Mouse (Mus musculus): ENCODE measurements around the gene Racgap1. TPM values are rescaled to one million over a fixed set of nuclear protein-coding genes. Genes with fewer than 3 reads are reported as not detected.

The Racgap1 gene
- 108 and 120 TPM in 2 replicates for polyA plus RNA-seq (2015; fragmentation: Nextera tagmentation; extraction: Ambion mirVana)

- peak; percentile 97 for ATAC-seq
- peak within 1 kb of the TSS; percentile 90 for H3K4me3 ChIP-seq (replicated peaks)
- peaks cover 31% of the 10 kb centered on the region for H3K4me1 ChIP-seq (replicated peaks)
- H3K9me3 ChIP-seq = no peaks in the 10 kb centered on the region
- peak within 1 kb of the TSS; percentile 79 for H3K9ac ChIP-seq
- under 1% methylated on average over 48 of the region's 68 CpGs for WGBS
- H3K4me2 ChIP-seq (replicated peaks) = peak within 1 kb of the TSS; percentile 77
- peak within 1 kb of the TSS; percentile 48; the same call in 1 of the 2 replicates for H3K27ac ChIP-seq
- H3K27me3 ChIP-seq (replicated peaks) = peaks cover 12% of the 10 kb centered on the region; the same call in 1 of the 2 replicates
- H3K36me3 ChIP-seq = no peaks in the 10 kb centered on the region
Observed at GRCm38 (mm10) chr15:99651163-99651872, at the start of gene Racgap1. Gene Racgap1, minus strand, starts transcription at chr15:99651656.

GRCm38 (mm10) chr15:99700219-99701106, 49.0 kb upstream of the Racgap1 start:
- H3K4me2 ChIP-seq (replicated peaks) = peak overlapping the region; percentile 72
- 71% methylated on average over 18 of the region's 18 CpGs for WGBS

GRCm38 (mm10) chr15:99699715-99700114, 48.3 kb upstream of the Racgap1 start:
- Histone ChIP-seq H3K9ac (no peak overlapping the region), H3K27me3 (replicated peaks) (peaks cover 11% of the 10 kb centered on the region; the same call in 1 of the 2 replicates), H3K4me2 (replicated peaks) (no peak overlapping the region; the same call in 1 of the 2 replicates), H3K4me3 (replicated peaks) (no peak overlapping the region), H3K36me3 (0 out of 2 replicates have a peak, but pooled peaks cover 6% of the 10 kb centered on the region), H3K9me3 (no peaks in the 10 kb centered on the region), H3K4me1 (replicated peaks) (peaks cover 41% of the 10 kb centered on the region), H3K27ac (peak overlapping the region; percentile 28; the same call in 1 of the 2 replicates)
- 82% methylated on average over 10 of the region's 10 CpGs for WGBS
- no peak for ATAC-seq

More at GRCm38 (mm10) chr15:99700219-99701106, 49.0 kb upstream of the Racgap1 start:
- 0 out of 2 replicates have a peak, but pooled peaks cover 7% of the 10 kb centered on the region for H3K36me3 ChIP-seq
- ATAC-seq = peak; percentile 74
- H3K4me3 ChIP-seq (replicated peaks) = 0 out of 2 replicates have a peak overlapping the region, but pooled peaks have one; percentile 89
- peak overlapping the region; percentile 71 for H3K27ac ChIP-seq
- peaks cover 11% of the 10 kb centered on the region; the same call in 1 of the 2 replicates for H3K27me3 ChIP-seq (replicated peaks)
- H3K9ac ChIP-seq = no peak overlapping the region
- H3K4me1 ChIP-seq (replicated peaks) = peaks cover 43% of the 10 kb centered on the region
- H3K9me3 ChIP-seq = no peaks in the 10 kb centered on the region

DNA sequence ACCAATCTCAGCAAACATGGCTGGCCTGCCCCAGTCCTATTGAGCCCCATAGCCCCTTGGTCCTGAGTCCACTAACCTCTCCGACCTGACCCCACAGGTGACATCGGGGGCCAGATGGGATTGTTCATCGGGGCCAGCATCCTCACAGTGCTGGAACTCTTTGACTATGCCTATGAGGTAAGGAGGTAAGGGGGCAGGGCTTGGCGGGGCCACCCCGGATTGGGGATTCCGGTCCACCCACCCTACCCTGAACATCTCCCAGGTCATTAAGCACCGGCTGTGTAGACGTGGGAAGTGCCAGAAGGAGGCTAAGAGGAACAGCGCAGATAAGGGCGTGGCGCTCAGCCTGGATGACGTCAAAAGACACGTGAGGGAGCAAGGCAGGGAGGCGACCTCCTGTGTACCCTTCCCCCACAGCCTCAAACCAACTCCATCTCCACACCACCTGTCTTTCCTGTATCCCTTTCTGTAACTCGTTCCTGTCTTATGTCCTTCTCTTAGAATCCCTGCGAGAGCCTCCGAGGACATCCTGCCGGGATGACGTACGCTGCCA, 47.2 kb upstream of the Racgap1 start:
- 33% methylated on average over 20 of the region's 20 CpGs for WGBS
- H3K4me2 ChIP-seq (replicated peaks) = 0 out of 2 replicates have a peak overlapping the region, but pooled peaks have one; percentile 7

GRCm38 (mm10) chr15:99697309-99697708, 45.9 kb upstream of the Racgap1 start:
- 5% methylated on average over 2 of the region's 2 CpGs for WGBS
- no peak for ATAC-seq
- Histone ChIP-seq H3K4me1 (replicated peaks) (peaks cover 20% of the 10 kb centered on the region), H3K9ac (no peak overlapping the region), H3K27ac (no peak overlapping the region), H3K4me2 (replicated peaks) (no peak overlapping the region), H3K27me3 (replicated peaks) (peaks cover 11% of the 10 kb centered on the region), H3K36me3 (no peaks in the 10 kb centered on the region), H3K4me3 (replicated peaks) (no peak overlapping the region), H3K9me3 (no peaks in the 10 kb centered on the region)

More for the DNA sequence above, 47.2 kb upstream of the Racgap1 start:
- H3K27ac ChIP-seq = no peak overlapping the region
- H3K9me3 ChIP-seq = no peaks in the 10 kb centered on the region
- no peaks in the 10 kb centered on the region for H3K36me3 ChIP-seq
- peaks cover 11% of the 10 kb centered on the region; the same call in 1 of the 2 replicates for H3K27me3 ChIP-seq (replicated peaks)
- peaks cover 31% of the 10 kb centered on the region for H3K4me1 ChIP-seq (replicated peaks)
- ATAC-seq = no peak
- no peak overlapping the region for H3K9ac ChIP-seq
- H3K4me3 ChIP-seq (replicated peaks) = no peak overlapping the region

GRCm38 (mm10) chr15:99691976-99692375, 40.5 kb upstream of the Racgap1 start:
- H3K27ac ChIP-seq = no peak overlapping the region
- no peak overlapping the region for H3K9ac ChIP-seq
- H3K4me3 ChIP-seq (replicated peaks) = no peak overlapping the region
- 46% methylated on average over 9 of the region's 9 CpGs for WGBS
- H3K27me3 ChIP-seq (replicated peaks) = peaks cover 16% of the 10 kb centered on the region
- no peak overlapping the region for H3K4me2 ChIP-seq (replicated peaks)
- H3K9me3 ChIP-seq = no peaks in the 10 kb centered on the region
- H3K4me1 ChIP-seq (replicated peaks) = no peaks in the 10 kb centered on the region
- no peak for ATAC-seq
- H3K36me3 ChIP-seq = no peaks in the 10 kb centered on the region

DNA sequence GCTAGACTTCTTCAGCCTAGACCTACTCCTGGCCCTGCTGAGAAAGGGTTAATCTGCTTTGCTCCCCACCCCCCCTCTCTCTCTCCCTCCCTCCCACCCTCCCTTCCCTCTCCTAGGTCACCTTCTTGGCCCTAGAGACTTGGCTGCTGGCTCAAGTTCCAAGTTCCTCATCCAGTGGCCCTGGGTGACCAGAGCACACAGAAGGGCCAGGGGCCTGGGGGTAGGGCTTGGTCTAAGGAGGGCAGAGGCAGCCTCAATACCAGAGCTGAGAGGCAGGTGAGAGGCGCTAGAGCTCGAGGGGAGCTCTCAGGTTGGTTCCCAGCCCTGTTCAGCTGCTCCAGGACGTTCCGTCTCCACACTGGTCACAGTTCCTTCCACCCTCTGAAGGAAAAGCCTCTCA, 39.5 kb upstream of the Racgap1 start:
- Histone ChIP-seq H3K36me3 (no peaks in the 10 kb centered on the region), H3K9ac (no peak overlapping the region), H3K27ac (no peak overlapping the region), H3K9me3 (no peaks in the 10 kb centered on the region), H3K4me1 (replicated peaks) (no peaks in the 10 kb centered on the region), H3K4me2 (replicated peaks) (no peak overlapping the region), H3K27me3 (replicated peaks) (peaks cover 6% of the 10 kb centered on the region), H3K4me3 (replicated peaks) (no peak overlapping the region)
- no peak for ATAC-seq
- WGBS = 22% methylated on average over 4 of the region's 4 CpGs

GRCm38 (mm10) chr15:99688712-99689111, 37.3 kb upstream of the Racgap1 start:
- Histone ChIP-seq H3K9ac (no peak overlapping the region), H3K4me2 (replicated peaks) (no peak overlapping the region), H3K27me3 (replicated peaks) (peaks cover 6% of the 10 kb centered on the region), H3K4me1 (replicated peaks) (no peaks in the 10 kb centered on the region), H3K4me3 (replicated peaks) (no peak overlapping the region), H3K27ac (no peak overlapping the region), H3K36me3 (no peaks in the 10 kb centered on the region), H3K9me3 (no peaks in the 10 kb centered on the region)
- 5% methylated on average over 4 of the region's 4 CpGs for WGBS
- ATAC-seq = peak; percentile 58

DNA sequence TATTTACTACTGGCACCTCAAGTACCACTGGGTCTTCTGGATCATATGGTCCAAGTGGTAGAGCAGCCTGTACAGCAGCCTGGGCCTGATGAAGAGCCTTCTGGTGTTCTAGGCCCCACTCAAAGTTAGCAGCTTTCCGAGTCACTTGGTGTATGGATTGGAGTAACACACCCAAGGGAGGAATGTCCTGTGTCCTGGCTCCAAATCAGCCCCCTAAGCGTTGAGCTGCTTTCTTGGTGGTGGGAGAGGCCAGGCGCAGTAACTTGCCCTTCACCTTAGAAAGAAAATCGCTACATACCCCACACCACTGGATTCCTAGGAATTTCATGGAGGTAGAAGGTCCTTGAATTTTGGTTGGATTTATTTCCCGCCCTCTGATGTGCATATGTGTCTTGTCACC, 32.7 kb upstream of the Racgap1 start:
- Histone ChIP-seq H3K4me2 (replicated peaks) (no peak overlapping the region), H3K27ac (no peak overlapping the region), H3K9ac (no peak overlapping the region), H3K4me3 (replicated peaks) (no peak overlapping the region), H3K4me1 (replicated peaks) (no peaks in the 10 kb centered on the region), H3K27me3 (replicated peaks) (0 out of 2 replicates have a peak, but pooled peaks cover 6% of the 10 kb centered on the region), H3K36me3 (no peaks in the 10 kb centered on the region), H3K9me3 (no peaks in the 10 kb centered on the region)
- 87% methylated on average over 5 of the region's 5 CpGs for WGBS
- no peak for ATAC-seq

- 0 out of 2 replicates have a peak, but pooled peaks cover 8% of the 10 kb centered on the region for H3K27me3 ChIP-seq (replicated peaks)
- H3K9ac ChIP-seq = no peak overlapping the region
- no peaks in the 10 kb centered on the region for H3K9me3 ChIP-seq
- H3K4me3 ChIP-seq (replicated peaks) = no peak overlapping the region
- 92% methylated on average over 7 of the region's 7 CpGs for WGBS
- H3K4me2 ChIP-seq (replicated peaks) = no peak overlapping the region
- no peaks in the 10 kb centered on the region for H3K36me3 ChIP-seq
- no peak for ATAC-seq
- H3K4me1 ChIP-seq (replicated peaks) = 0 out of 2 replicates have a peak, but pooled peaks cover 5% of the 10 kb centered on the region
- no peak overlapping the region for H3K27ac ChIP-seq
Observed at GRCm38 (mm10) chr15:99682880-99683279, 31.4 kb upstream of the Racgap1 start.

DNA sequence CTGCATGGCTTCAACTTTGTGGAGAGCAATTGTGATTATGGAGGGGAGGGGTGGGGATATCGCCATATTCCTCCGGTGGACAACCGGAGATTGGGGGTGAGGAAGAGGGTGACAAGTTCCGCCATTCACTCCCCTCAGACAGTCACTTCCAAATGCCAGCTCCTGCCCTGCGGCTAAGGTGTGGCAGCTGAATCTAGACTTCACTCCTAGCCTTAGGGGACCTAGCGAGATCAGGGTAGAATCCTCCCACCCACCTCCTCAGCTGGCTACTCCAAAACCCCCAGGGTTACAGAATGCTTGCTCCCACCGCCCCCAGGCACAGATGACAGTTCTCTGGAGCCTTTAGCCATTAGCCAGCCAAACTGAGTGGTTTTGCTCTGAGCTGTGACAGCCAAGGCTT, 27.6 kb upstream of the Racgap1 start:
- no peak overlapping the region for H3K4me2 ChIP-seq (replicated peaks)
- H3K27ac ChIP-seq = no peak overlapping the region
- 0 out of 2 replicates have a peak, but pooled peaks cover 5% of the 10 kb centered on the region for H3K4me1 ChIP-seq (replicated peaks)
- 45% methylated on average over 7 of the region's 7 CpGs for WGBS
- H3K9me3 ChIP-seq = no peaks in the 10 kb centered on the region
- H3K9ac ChIP-seq = no peak overlapping the region
- H3K4me3 ChIP-seq (replicated peaks) = no peak overlapping the region
- H3K36me3 ChIP-seq = no peaks in the 10 kb centered on the region
- H3K27me3 ChIP-seq (replicated peaks) = peaks cover 11% of the 10 kb centered on the region; the same call in 1 of the 2 replicates
- ATAC-seq = no peak

All from intestine, embryonic 15.5 days (tissue).